Mouse (Mus musculus) layer of hippocampus, postnatal 14 days (tissue): ENCODE measurements around the gene Gtf2f2. TPM values are rescaled to one million over a fixed set of nuclear protein-coding genes. Genes with fewer than 3 reads are reported as not detected.

ENCODE experiments used
- DNase-seq, 2 experiments: peaks; one replicate each; pipeline ENCODE4 v3.0.0; 2021 to 2022; ENCODE audit warnings: low spot score in 2 of 2, mixed read lengths in 1 of 2
- total RNA-seq, 2 experiments: library from RNA; stranded (reverse); gene quantifications; 2 replicates each; pipeline ENCODE4 v1.2.3; 2021

The Gtf2f2 gene
- total RNA-seq, 2 experiments from 2014 or later, result 21.1 to 22.5 TPM

- no peak for DNase-seq
These were observed 8.9 kb downstream of the Gtf2f2 start for GRCm38 (mm10) chr14:76001781-76002180.

- DNase-seq, result no peak
These were observed 12.6 kb downstream of the Gtf2f2 start for GRCm38 (mm10) chr14:75998082-75998481.

- DNase-seq, result no peak
These were observed 18.3 kb downstream of the Gtf2f2 start for GRCm38 (mm10) chr14:75992371-75992770.

- DNase-seq, result no peak
These were observed 19.7 kb downstream of the Gtf2f2 start for GRCm38 (mm10) chr14:75990936-75991335.

- no peak for DNase-seq
These were observed 21.5 kb downstream of the Gtf2f2 start for GRCm38 (mm10) chr14:75989168-75989567.

GRCm38 (mm10) chr14:75986878-75987483, 23.7 kb downstream of the Gtf2f2 start:
- DNase-seq, result no peak

- peak in 1 of 2 experiments; percentile 29 for DNase-seq
These were observed 25.6 kb downstream of the Gtf2f2 start for GRCm38 (mm10) chr14:75985112-75985511.

GRCm38 (mm10) chr14:75983891-75984290, 26.8 kb downstream of the Gtf2f2 start:
- DNase-seq, result no peak

GRCm38 (mm10) chr14:75981231-75981630, 29.4 kb downstream of the Gtf2f2 start:
- DNase-seq, result no peak

- no peak for DNase-seq
These were observed 34.6 kb downstream of the Gtf2f2 start for GRCm38 (mm10) chr14:75976107-75976506.

- no peak for DNase-seq
These were observed 43.4 kb downstream of the Gtf2f2 start for GRCm38 (mm10) chr14:75967291-75967690.

- no peak for DNase-seq
These were observed 46.2 kb downstream of the Gtf2f2 start for GRCm38 (mm10) chr14:75964433-75964832.

- no peak for DNase-seq
These were observed 46.7 kb downstream of the Gtf2f2 start for GRCm38 (mm10) chr14:75964000-75964399.

- DNase-seq, result peak in 1 of 2 experiments; percentile 51
These were observed 47.5 kb downstream of the Gtf2f2 start for GRCm38 (mm10) chr14:75963215-75963614.

- DNase-seq, result peak; percentile 63 to 91
These were observed 48.4 kb downstream of the Gtf2f2 start for GRCm38 (mm10) chr14:75962250-75962649.

GRCm38 (mm10) chr14:75954766-75955165, 55.9 kb downstream of the Gtf2f2 start, which contains the start of gene Kctd4:
Kctd4 (plus strand) TSS chr14:75955009.
- no peak for DNase-seq

- no peak for DNase-seq
These were observed 57.7 kb downstream of the Gtf2f2 start for GRCm38 (mm10) chr14:75953011-75953410.

GRCm38 (mm10) chr14:75947674-75948073, 63.0 kb downstream of the Gtf2f2 start:
- DNase-seq, result no peak

GRCm38 (mm10) chr14:75942365-75942764, 68.3 kb downstream of the Gtf2f2 start:
- DNase-seq, result no peak

GRCm38 (mm10) chr14:75941500-75941899, 69.2 kb downstream of the Gtf2f2 start:
- no peak for DNase-seq

- DNase-seq, result no peak
These were observed 73.0 kb downstream of the Gtf2f2 start for GRCm38 (mm10) chr14:75937714-75938113.

- no peak for DNase-seq
These were observed 76.3 kb downstream of the Gtf2f2 start for GRCm38 (mm10) chr14:75934359-75934758.

GRCm38 (mm10) chr14:75931266-75931665, 79.4 kb downstream of the Gtf2f2 start:
- no peak for DNase-seq
